Mouse (Mus musculus) forebrain, postnatal 0 days (tissue): ENCODE measurements around the gene Palm. TPM values are rescaled to one million over a fixed set of nuclear protein-coding genes. Genes with fewer than 3 reads are reported as not detected.
A peak's percentile ranks its signal among the peaks of the same experiment; 100 is the strongest.

Source experiments
- ATAC-seq: fragments of 200-750 bp; cut with Nextera tagmentation; 2 replicates; pipeline ENCODE4 v1.8.0; 2017; ENCODE audit warnings: mild to moderate bottlenecking, moderate library complexity
- DNase-seq: peaks from one replicate; pipeline ENCODE4 v3.0.0-alpha.2; 2015
- H3K27ac ChIP-seq: fragments of 300-500 bp; sonication (generic); 2 replicates; pipeline ENCODE4 v1.5.1; 2014; ENCODE audit warnings: low read depth, mild to moderate bottlenecking, antibody characterized with exemption, low read length, moderate library complexity, mixed read lengths
- H3K27me3 ChIP-seq: fragments of 300-500 bp; sonication (generic); 2 replicates; pipeline ENCODE4 v1.6.1; 2014; ENCODE audit warnings: mild to moderate bottlenecking, low read length, mixed read lengths; ENCODE audit not compliant: insufficient read depth
- H3K36me3 ChIP-seq: fragments of 300-500 bp; sonication (generic); 2 replicates; pipeline ENCODE4 v1.6.1; 2014; ENCODE audit warnings: mild to moderate bottlenecking, moderate library complexity; ENCODE audit not compliant: insufficient read depth
- H3K4me1 ChIP-seq: fragments of 300-500 bp; sonication (generic); 2 replicates; pipeline ENCODE4 v1.6.1; 2014; ENCODE audit warnings: antibody characterized with exemption; ENCODE audit not compliant: insufficient read depth
- H3K4me2 ChIP-seq: fragments of 300-500 bp; sonication (generic); 2 replicates; pipeline ENCODE4 v1.6.1; 2014; ENCODE audit warnings: low read depth, mild to moderate bottlenecking, moderate library complexity
- H3K4me3 ChIP-seq: fragments of 300-500 bp; sonication (generic); 2 replicates; pipeline ENCODE4 v1.5.1; 2014; ENCODE audit warnings: low read depth, low read length, mixed read lengths
- H3K9ac ChIP-seq: fragments of 300-500 bp; sonication (generic); 2 replicates; pipeline ENCODE4 v1.6.1; 2014; ENCODE audit warnings: mild to moderate bottlenecking
- H3K9me3 ChIP-seq: fragments of 300-500 bp; sonication (generic); 2 replicates; pipeline ENCODE4 v1.6.1; 2016; ENCODE audit warnings: low read length
- CTCF ChIP-seq: sonication (generic); IDR thresholded peaks from 2 replicates; pipeline ENCODE4 v1.5.1; 2016; ENCODE audit warnings: antibody characterized with exemption, control low read depth, low read depth
- WGBS: fragments of 180-500 bp; shearing (Covaris S2); extraction: QIAGEN DNeasy Blood & Tissue Kit; methylation state at CpG from one replicate; pipeline ENCODE4 v1.1.7; 2014; 5-methylcytosine and 5-hydroxymethylcytosine counted together
- polyA plus RNA-seq: library from polyadenylated mRNA; unstranded; fragments of >200 nt; fragmentation: Nextera tagmentation; extraction: Ambion mirVana; gene quantifications from 2 replicates; pipeline ENCODE4 v1.2.1, GENCODE M21; 2015
- total RNA-seq: library from RNA; depleted of rRNA; stranded (reverse); fragments of >200 nt; gene quantifications from 2 replicates; pipeline ENCODE4 v1.2.3, GENCODE M21; 2014

Gene Palm
- total and polyA plus RNA-seq, 2 experiments from 2014 or later: 154 to 365 TPM

- Histone ChIP-seq H3K27me3 (no peaks in the 10 kb centered on the region), H3K4me2 (peak overlapping the region; percentile 82; the same call in 1 of the 2 replicates), H3K4me3 (no peak overlapping the region), H3K4me1 (peaks cover 25% of the 10 kb centered on the region), H3K36me3 (peaks cover 53% of the 10 kb centered on the region), H3K9ac (peak overlapping the region; percentile 33; the same call in 1 of the 2 replicates), H3K9me3 (no peaks in the 10 kb centered on the region), H3K27ac (peak overlapping the region; percentile 40; the same call in 1 of the 2 replicates)
- ATAC-seq (no peak), DNase-seq (peak; percentile 81)
- WGBS: 30% methylated on average over 16 of the region's 17 CpGs
- TF ChIP-seq CTCF: no peak
Observed at GRCm38 (mm10) chr10:79858416-79859074, 65.2 kb downstream of the Palm start.

GRCm38 (mm10) chr10:79859116-79859515 lies 65.7 kb downstream of the Palm start:
- no peak overlapping the region for H3K4me2 ChIP-seq
- no peak for ATAC-seq
- no peak overlapping the region for H3K9ac ChIP-seq
- H3K9me3 ChIP-seq: no peaks in the 10 kb centered on the region
- peaks cover 58% of the 10 kb centered on the region for H3K36me3 ChIP-seq
- no peaks in the 10 kb centered on the region for H3K27me3 ChIP-seq
- no peak for DNase-seq
- WGBS: 81% methylated on average over 11 of the region's 11 CpGs
- TF ChIP-seq CTCF: no peak
- peaks cover 25% of the 10 kb centered on the region for H3K4me1 ChIP-seq
- H3K27ac ChIP-seq: no peak overlapping the region
- no peak overlapping the region for H3K4me3 ChIP-seq

- Histone ChIP-seq H3K4me1 (peaks cover 25% of the 10 kb centered on the region), H3K27me3 (no peaks in the 10 kb centered on the region), H3K9ac (no peak overlapping the region), H3K4me3 (no peak overlapping the region), H3K9me3 (no peaks in the 10 kb centered on the region), H3K27ac (no peak overlapping the region), H3K36me3 (peaks cover 69% of the 10 kb centered on the region), H3K4me2 (no peak overlapping the region)
- no peak for TF ChIP-seq CTCF
- ATAC-seq: no peak
- no peak for DNase-seq
- WGBS: 93% methylated on average over 26 of the region's 26 CpGs
Observed at GRCm38 (mm10) chr10:79860079-79860911, 66.9 kb downstream of the Palm start.

GRCm38 (mm10) chr10:79861230-79862048 lies 68.1 kb downstream of the Palm start:
- H3K27ac ChIP-seq: no peak overlapping the region
- no peak overlapping the region for H3K4me3 ChIP-seq
- no peak overlapping the region for H3K4me2 ChIP-seq
- H3K36me3 ChIP-seq: peaks cover 80% of the 10 kb centered on the region
- TF ChIP-seq CTCF: no peak
- 72% methylated on average over 25 of the region's 25 CpGs for WGBS
- H3K4me1 ChIP-seq: peaks cover 22% of the 10 kb centered on the region
- no peaks in the 10 kb centered on the region for H3K9me3 ChIP-seq
- no peaks in the 10 kb centered on the region for H3K27me3 ChIP-seq
- ATAC-seq (no peak), DNase-seq (no peak)
- H3K9ac ChIP-seq: no peak overlapping the region

- no peaks in the 10 kb centered on the region for H3K27me3 ChIP-seq
- no peaks in the 10 kb centered on the region for H3K9me3 ChIP-seq
- H3K4me1 ChIP-seq: peaks cover 15% of the 10 kb centered on the region
- no peak overlapping the region for H3K9ac ChIP-seq
- H3K27ac ChIP-seq: no peak overlapping the region
- TF ChIP-seq CTCF: no peak
- H3K4me3 ChIP-seq: no peak overlapping the region
- ATAC-seq: no peak
- 81% methylated on average over 23 of the region's 23 CpGs for WGBS
- DNase-seq: no peak
- H3K36me3 ChIP-seq: peaks cover 84% of the 10 kb centered on the region
- H3K4me2 ChIP-seq: no peak overlapping the region
Observed at GRCm38 (mm10) chr10:79862049-79862788, 68.8 kb downstream of the Palm start.

- ATAC-seq: no peak
- no peak overlapping the region for H3K4me3 ChIP-seq
- no peaks in the 10 kb centered on the region for H3K9me3 ChIP-seq
- H3K27ac ChIP-seq: no peak overlapping the region
- H3K4me1 ChIP-seq: peaks cover 8% of the 10 kb centered on the region
- no peak for DNase-seq
- no peak overlapping the region for H3K9ac ChIP-seq
- peaks cover 87% of the 10 kb centered on the region for H3K36me3 ChIP-seq
- no peak overlapping the region for H3K4me2 ChIP-seq
- no peak for TF ChIP-seq CTCF
- no peaks in the 10 kb centered on the region for H3K27me3 ChIP-seq
- WGBS: 69% methylated on average over 10 of the region's 10 CpGs
Observed at GRCm38 (mm10) chr10:79862925-79863324, 69.6 kb downstream of the Palm start.
